Mouse (Mus musculus): ENCODE data around the gene Zkscan14.

DNA sequence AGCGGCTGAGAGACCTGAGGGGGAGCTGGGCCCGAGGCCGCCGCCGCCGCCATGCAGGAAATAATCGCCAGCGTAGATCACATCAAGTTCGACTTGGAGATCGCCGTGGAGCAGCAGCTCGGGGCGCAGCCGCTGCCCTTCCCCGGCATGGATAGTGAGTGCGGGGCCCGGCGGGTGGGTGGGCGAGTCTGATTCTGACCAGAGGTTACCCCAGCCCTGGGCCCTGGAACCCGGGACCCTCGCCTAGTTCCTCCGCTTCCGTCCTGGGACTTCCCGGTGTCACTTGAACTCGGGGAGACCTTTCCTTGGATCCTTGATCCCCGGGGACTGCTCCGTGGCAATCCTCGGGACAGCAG lies 34.4 kb downstream of the Zkscan14 start:
- TF ChIP-seq KAT2A (conservative IDR thresholded peaks at IDR 0.05; ENCODE audit: low read depth, low read length) (no peak), CTCF (IDR thresholded peaks at IDR 0.05 in 2 of 3, conservative IDR thresholded peaks at IDR 0.05 in 1 of 3; ENCODE audit: control insufficient read depth in 1 of 3, insufficient read depth in 1 of 3, low read depth in 2 of 3, low read length in 3 of 3, poor library complexity in 1 of 3, severe bottlenecking in 1 of 3) (no peak), HCFC1 (IDR thresholded peaks at IDR 0.05; ENCODE audit: low read depth, low read length) (no peak; the same call in 1 of the 2 replicates), ZNF384 (IDR thresholded peaks at IDR 0.05; ENCODE audit: low read depth, low read length) (no peak), POLR2A (IDR thresholded peaks at IDR 0.05; ENCODE audit: control insufficient read depth in 1 of 2, insufficient read depth in 1 of 2, low read depth in 1 of 2, low read length in 2 of 2, poor library complexity in 1 of 2) (0 out of 4 replicates have a peak, but pooled peaks have one; percentile 11 to 39), USF2 (IDR thresholded peaks at IDR 0.05; ENCODE audit: borderline replicate concordance in 1 of 2, insufficient read depth in 1 of 2, low read depth in 1 of 2, low read length in 2 of 2) (no peak)

Data from MEL (cell line).